10 mouse cellular contexts compared by ENCODE assay signal in genomic region chr2:166008558-166009392, GRCm38 (mm10). TPM values are rescaled to one million over a fixed set of nuclear protein-coding genes. Genes with fewer than 3 reads are reported as not detected.
DNase-seq lines count a peak whose midpoint lies in the region; ATAC-seq lines count a peak whose summit lies in the region.
"Had no signal": no experiment of that assay in that cellular context is flagged by ENCODE, and none has a peak within 500 bp of the region (broad histone marks: within the 10 kb centered on the region; RNA-seq: fewer than 3 reads in every experiment).

No protein-coding gene starts in this region.

- no peak for DNase-seq in heart, postnatal 36 days
- no peak for DNase-seq in neural tube, embryonic 10.5 days (ENCODE audit: extremely low spot score, low spot score)
- no peak for DNase-seq in hindbrain, embryonic 14.5 days (ENCODE audit: low spot score)
- no peak for DNase-seq in adrenal gland, postnatal 25 days
- DNase-seq in left cerebral cortex, postnatal 36 days (ENCODE audit: low spot score in 2 of 2): no peak
- DNase-seq: kidney, adult 8-10 months had no signal

- intact Hi-C loops in heart, postnatal 36 days (cut with DNase I): no loop called here
- intact Hi-C loops in left cerebral cortex, postnatal 36 days (cut with DNase I): no loop called here

- ATAC-seq in heart, embryonic 13.5 days (ENCODE audit: extremely low read depth, insufficient number of reproducible peaks, low FRiP score, low TSS enrichment): no peak; the same call in 1 of the 2 replicates
- no peak for ATAC-seq in neural tube, embryonic 13.5 days (ENCODE audit: low read depth)
- ATAC-seq in hindbrain, embryonic 14.5 days (ENCODE audit: low FRiP score): no peak
- no peak for ATAC-seq in stomach, embryonic 16.5 days (ENCODE audit: insufficient read depth, low FRiP score)

- no peak overlapping the region for H3K4me3 ChIP-seq in heart, embryonic 13.5 days
- H3K4me3 ChIP-seq in neural tube, embryonic 13.5 days: no peak overlapping the region
- H3K4me3 ChIP-seq in hindbrain, embryonic 14.5 days (replicated peaks; ENCODE audit: low read length): no peak overlapping the region
- H3K4me3 ChIP-seq in stomach, embryonic 16.5 days (replicated peaks; ENCODE audit: low read length): no peak overlapping the region
- H3K4me3 ChIP-seq: limb, embryonic 12.5 days had no signal

- no peaks in the 10 kb centered on the region for H3K9me3 ChIP-seq in heart, embryonic 13.5 days
- no peaks in the 10 kb centered on the region for H3K9me3 ChIP-seq in neural tube, embryonic 13.5 days
- no peaks in the 10 kb centered on the region for H3K9me3 ChIP-seq in hindbrain, embryonic 14.5 days (ENCODE audit: control insufficient read depth, low read length)
- H3K9me3 ChIP-seq in stomach, embryonic 16.5 days (replicated peaks; ENCODE audit: control insufficient read depth, low read length): no peaks in the 10 kb centered on the region
- H3K9me3 ChIP-seq: limb, embryonic 12.5 days had no signal

- no peak overlapping the region for H3K4me2 ChIP-seq in heart, embryonic 13.5 days
- H3K4me2 ChIP-seq in neural tube, embryonic 13.5 days: no peak overlapping the region
- no peak overlapping the region for H3K4me2 ChIP-seq in hindbrain, embryonic 14.5 days (replicated peaks)
- no peak overlapping the region for H3K4me2 ChIP-seq in stomach, embryonic 16.5 days (ENCODE audit: low read depth, low read length)
- H3K4me2 ChIP-seq: limb, embryonic 12.5 days had no signal

- H3K27ac ChIP-seq in heart, embryonic 13.5 days (replicated peaks): peak overlapping the region; percentile 46
- H3K27ac ChIP-seq in neural tube, embryonic 13.5 days (replicated peaks): peak overlapping the region; percentile 4; the same call in 1 of the 2 replicates
- 0 out of 2 replicates have a peak overlapping the region, but pooled peaks have one; percentile 23 for H3K27ac ChIP-seq in hindbrain, embryonic 14.5 days
- H3K27ac ChIP-seq in stomach, embryonic 16.5 days (ENCODE audit: low read length): 0 out of 2 replicates have a peak overlapping the region, but pooled peaks have one; percentile 22
- H3K27ac ChIP-seq: limb, embryonic 12.5 days had no signal

- H3K4me1 ChIP-seq in heart, embryonic 13.5 days: peaks cover 49% of the 10 kb centered on the region
- peaks cover 23% of the 10 kb centered on the region for H3K4me1 ChIP-seq in neural tube, embryonic 13.5 days (replicated peaks)
- peaks cover 22% of the 10 kb centered on the region for H3K4me1 ChIP-seq in hindbrain, embryonic 14.5 days (replicated peaks; ENCODE audit: control insufficient read depth, insufficient read depth, low read length)
- peaks cover 41% of the 10 kb centered on the region for H3K4me1 ChIP-seq in stomach, embryonic 16.5 days (ENCODE audit: control insufficient read depth, insufficient read depth, low read length)

- 63% methylated on average over 8 of the region's 8 CpGs for WGBS in heart, embryonic 13.5 days
- 43% methylated on average over 8 of the region's 8 CpGs for WGBS in neural tube, embryonic 13.5 days
- WGBS in hindbrain, embryonic 14.5 days: 37% methylated on average over 8 of the region's 8 CpGs
- WGBS in stomach, embryonic 16.5 days: 61% methylated on average over 8 of the region's 8 CpGs

- H3K36me3 ChIP-seq in heart, embryonic 13.5 days: no peaks in the 10 kb centered on the region
- H3K36me3 ChIP-seq in neural tube, embryonic 13.5 days: no peaks in the 10 kb centered on the region
- no peaks in the 10 kb centered on the region for H3K36me3 ChIP-seq in hindbrain, embryonic 14.5 days (replicated peaks; ENCODE audit: control insufficient read depth, insufficient read depth)
- no peaks in the 10 kb centered on the region for H3K36me3 ChIP-seq in stomach, embryonic 16.5 days (ENCODE audit: control insufficient read depth, insufficient read depth, low read length)
- H3K36me3 ChIP-seq: limb, embryonic 12.5 days had no signal

- no peaks in the 10 kb centered on the region for H3K27me3 ChIP-seq in heart, embryonic 13.5 days (replicated peaks)
- no peaks in the 10 kb centered on the region for H3K27me3 ChIP-seq in neural tube, embryonic 13.5 days
- H3K27me3 ChIP-seq in hindbrain, embryonic 14.5 days (ENCODE audit: control insufficient read depth, insufficient read depth, low read length): no peaks in the 10 kb centered on the region
- H3K27me3 ChIP-seq in stomach, embryonic 16.5 days (ENCODE audit: control insufficient read depth, insufficient read depth, low read length): no peaks in the 10 kb centered on the region
- H3K27me3 ChIP-seq: limb, embryonic 12.5 days had no signal

- peak overlapping the region; percentile 15; the same call in 1 of the 2 replicates for H3K9ac ChIP-seq in heart, embryonic 13.5 days
- no peak overlapping the region for H3K9ac ChIP-seq in neural tube, embryonic 13.5 days
- peak overlapping the region; percentile 2; the same call in 1 of the 2 replicates for H3K9ac ChIP-seq in hindbrain, embryonic 14.5 days
- H3K9ac ChIP-seq in stomach, embryonic 16.5 days (ENCODE audit: low read length): no peak overlapping the region
- H3K9ac ChIP-seq: limb, embryonic 12.5 days had no signal

RNA-seq across cellular contexts. Expression of gene Ncoa3, which starts 16.3 kb away (rescaled TPM):
- 10.5 and 11.2 TPM in 2 replicates for polyA plus RNA-seq in heart, embryonic 13.5 days (2015; fragmentation: Nextera tagmentation; extraction: Ambion mirVana)
- 10 to 100 TPM; 23.0 to 27.1 TPM for total RNA-seq in heart, postnatal 36 days (2021)
- 12.6 and 14.9 TPM in 2 replicates for polyA plus RNA-seq in neural tube, embryonic 13.5 days (2015; fragmentation: Nextera tagmentation; extraction: Ambion mirVana)
- 15.5 and 18.1 TPM in 2 replicates for polyA plus RNA-seq in hindbrain, embryonic 14.5 days (2014; fragmentation: Nextera tagmentation; extraction: Ambion mirVana)
- polyA plus RNA-seq in stomach, embryonic 16.5 days (2015; fragmentation: Nextera tagmentation; extraction: Ambion mirVana): 15.7 and 15.9 TPM in 2 replicates
- 26.8 and 27.1 TPM in 2 replicates for total RNA-seq in adrenal gland, postnatal 25 days (2021)
- total RNA-seq in left cerebral cortex, postnatal 36 days (2021): 10 to 100 TPM; 27.9 to 36.6 TPM

Comparison
In these comparisons a context has a peak if more than half of its experiments do, and no peak if none do; other contexts are left out.
1. H3K9ac ChIP-seq: peak in heart, embryonic 13.5 days (single experiment) and hindbrain, embryonic 14.5 days (single experiment); none in neural tube, embryonic 13.5 days (single experiment) and stomach, embryonic 16.5 days (single experiment).
2. Peak in every context shown above with its lines, with median percentiles within 50 percentile points of each other: H3K27ac ChIP-seq.